ENCODE assay signal across 8 mouse cellular contexts in the genomic region with DNA sequence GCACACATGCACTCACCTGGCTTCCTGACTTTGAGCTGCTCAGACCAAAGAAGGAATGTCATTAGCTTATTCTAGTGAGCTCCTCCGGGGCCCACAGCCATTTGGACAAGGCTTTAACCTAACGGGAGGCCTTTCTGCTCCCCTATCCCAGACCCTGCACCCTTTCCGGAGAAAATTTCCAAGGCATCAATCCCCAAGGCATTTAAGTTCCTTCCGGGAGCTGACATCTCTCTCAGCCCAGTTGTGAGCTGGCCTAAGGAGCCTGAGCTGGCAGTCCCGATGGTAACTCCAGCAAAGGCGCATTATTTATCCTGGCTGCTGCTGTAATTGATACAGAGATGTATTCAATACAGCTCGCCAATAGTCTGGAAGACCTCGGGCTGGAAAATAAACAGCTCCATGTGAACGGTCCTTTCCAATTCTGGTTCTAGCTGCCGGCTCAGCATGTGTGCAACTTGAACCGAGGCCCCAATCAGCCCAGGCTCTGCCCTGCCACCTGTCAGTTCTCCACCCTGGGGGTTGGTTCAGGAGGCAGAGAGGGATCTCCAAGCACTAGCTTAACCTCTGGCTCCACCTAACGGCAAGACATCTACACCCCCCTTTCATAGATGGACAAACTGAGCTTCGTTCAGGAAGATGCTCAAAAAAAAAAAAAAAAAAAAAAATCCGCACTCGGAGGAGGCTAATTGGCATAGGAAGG. TPM values are rescaled to one million over a fixed set of nuclear protein-coding genes. Genes with fewer than 3 reads are reported as not detected.
DNase-seq lines count a peak whose midpoint lies in the region; ATAC-seq and TF ChIP-seq lines count a peak whose summit lies in the region.

No protein-coding gene starts in this region.

- WGBS in heart, adult 2 months = 22% methylated on average over 15 of the region's 15 CpGs
- WGBS in liver, embryonic 11.5 days = 26% methylated on average over 15 of the region's 15 CpGs
- 54% methylated on average over 15 of the region's 15 CpGs for WGBS in thymus, adult 2 months

- peak; percentile 72 for TF ChIP-seq EP300 in heart, adult 2 months (IDR thresholded peaks at IDR 0.05; ENCODE audit: insufficient read depth, low read depth, low read length)

- 0 out of 2 replicates have a peak, but pooled peaks have one; percentile 19 for TF ChIP-seq POLR2A in heart, adult 2 months (IDR thresholded peaks at IDR 0.05; ENCODE audit: insufficient read depth, low read depth, low read length)
- TF ChIP-seq POLR2A in thymus, adult 2 months (IDR thresholded peaks at IDR 0.05; ENCODE audit: control insufficient read depth, extremely low read depth, insufficient read depth, low read length, poor library complexity) = no peak

- DNase-seq in urinary bladder, postnatal 14 days (ENCODE audit: low spot score) = peak; percentile 38
- DNase-seq in urinary bladder, postnatal 36 days (ENCODE audit: low spot score in 2 of 2) = no peak
- peak; percentile 76 for DNase-seq in embryo, embryonic 11 days
- peak; percentile 74 to 80 for DNase-seq in heart, adult 2 months
- DNase-seq in kidney, adult 8-10 months = peak; percentile 64 to 69
- peak; percentile 67 for DNase-seq in liver, embryonic 11.5 days (ENCODE audit: low spot score)
- peak; percentile 50 for DNase-seq in thymus, adult 2 months

- H3K4me2 ChIP-seq in liver, embryonic 11.5 days = peak overlapping the region; percentile 97

- intact Hi-C loops in heart, adult 2 months (cut with DNase I) = loop anchor here (1.0 to 5.0 kb wide), 3 partner anchors 23 to 77 kb away; no protein-coding TSS in a partner anchor

- TF ChIP-seq CTCF in heart, adult 2 months (IDR thresholded peaks at IDR 0.05) = peak; percentile 76
- TF ChIP-seq CTCF in thymus, adult 2 months (IDR thresholded peaks at IDR 0.05; ENCODE audit: borderline replicate concordance, control insufficient read depth, extremely low read depth, insufficient read depth, low read length, poor library complexity) = no peak

- peak; percentile 86 for ATAC-seq in liver, embryonic 11.5 days (replicated peaks; ENCODE audit: low FRiP score)
- ATAC-seq in monocyte, adult 5-6 weeks (replicated peaks; ENCODE audit: insufficient number of reproducible peaks, low FRiP score, low TSS enrichment, poor library complexity, severe bottlenecking) = peak; percentile 65

- peak overlapping the region; percentile 86 for H3K4me3 ChIP-seq in heart, adult 2 months
- peak overlapping the region; percentile 78 for H3K4me3 ChIP-seq in liver, embryonic 11.5 days (ENCODE audit: low read depth, low read length)
- H3K4me3 ChIP-seq in thymus, adult 2 months (ENCODE audit: control insufficient read depth, insufficient read depth, low read length) = no peak overlapping the region

- peak overlapping the region; percentile 87 for H3K27ac ChIP-seq in heart, adult 2 months
- H3K27ac ChIP-seq in liver, embryonic 11.5 days (ENCODE audit: low read depth, low read length) = peak overlapping the region; percentile 77
- no peak overlapping the region for H3K27ac ChIP-seq in thymus, adult 2 months (ENCODE audit: control insufficient read depth, insufficient read depth, low read length)

- no peaks in the 10 kb centered on the region for H3K9me3 ChIP-seq in liver, embryonic 11.5 days (ENCODE audit: control insufficient read depth, low read length)

- no peaks in the 10 kb centered on the region for H3K79me2 ChIP-seq in heart, adult 2 months (replicated peaks; ENCODE audit: control insufficient read depth, insufficient read depth, low read length)

- H3K27me3 ChIP-seq in heart, adult 2 months (ENCODE audit: control insufficient read depth, insufficient read depth, low read length) = no peaks in the 10 kb centered on the region
- no peaks in the 10 kb centered on the region for H3K27me3 ChIP-seq in liver, embryonic 11.5 days (replicated peaks; ENCODE audit: control insufficient read depth, insufficient read depth, low read length)
- no peaks in the 10 kb centered on the region; the same call in 1 of the 2 replicates for H3K27me3 ChIP-seq in thymus, adult 2 months (ENCODE audit: control insufficient read depth, insufficient read depth, low read length)

- peaks cover 2% of the 10 kb centered on the region; the same call in 1 of the 2 replicates for H3K36me3 ChIP-seq in heart, adult 2 months (ENCODE audit: control insufficient read depth, insufficient read depth, low read length)
- no peaks in the 10 kb centered on the region for H3K36me3 ChIP-seq in liver, embryonic 11.5 days (ENCODE audit: control insufficient read depth, insufficient read depth, low read length)
- H3K36me3 ChIP-seq in thymus, adult 2 months (ENCODE audit: control insufficient read depth, insufficient read depth, low read length) = no peaks in the 10 kb centered on the region

- peaks cover 12% of the 10 kb centered on the region for H3K4me1 ChIP-seq in heart, adult 2 months (ENCODE audit: control insufficient read depth, insufficient read depth, low read length)
- H3K4me1 ChIP-seq in liver, embryonic 11.5 days (replicated peaks; ENCODE audit: control insufficient read depth, insufficient read depth, low read length) = peaks cover 42% of the 10 kb centered on the region
- H3K4me1 ChIP-seq in thymus, adult 2 months (replicated peaks; ENCODE audit: control insufficient read depth, insufficient read depth, low read length) = peaks cover 11% of the 10 kb centered on the region; the same call in 1 of the 2 replicates

- H3K9ac ChIP-seq in heart, adult 2 months (ENCODE audit: low read depth, low read length) = peak overlapping the region; percentile 77
- H3K9ac ChIP-seq in liver, embryonic 11.5 days (ENCODE audit: low read depth, low read length) = peak overlapping the region; percentile 77

RNA-seq across cellular contexts. Expression of a gene that starts 1.0 kb away (rescaled TPM):
- 10 to 100 TPM; 21.9 to 25.4 TPM for total RNA-seq in heart, adult 2 months (2021)
- 17.5 and 19.4 TPM in 2 replicates for polyA plus RNA-seq in heart, adult 2 months (2012; rRNA removed)
- polyA plus RNA-seq in liver, embryonic 11.5 days (2014; fragmentation: Nextera tagmentation; extraction: Ambion mirVana) = 24.6 and 28.1 TPM in 2 replicates
- 3.8 to 9.4 TPM (median 6.3 TPM) in 3 replicates for total RNA-seq in monocyte, adult 5-6 weeks (2017)
- 4.1 and 5.3 TPM in 2 replicates for polyA plus RNA-seq in thymus, adult 2 months (2012; rRNA removed)

RNA-seq across cellular contexts. Expression of a gene that starts 27.3 kb away (rescaled TPM):
- 10 to 100 TPM; 14.6 to 16.0 TPM for total RNA-seq in heart, adult 2 months (2021)
- polyA plus RNA-seq in heart, adult 2 months (2012; rRNA removed) = 8.9 and 24.1 TPM in 2 replicates
- 7.2 TPM in 2 replicates for polyA plus RNA-seq in liver, embryonic 11.5 days (2014; fragmentation: Nextera tagmentation; extraction: Ambion mirVana)
- total RNA-seq in monocyte, adult 5-6 weeks (2017) = 40.6 to 56.0 TPM (median 54.3 TPM) in 3 replicates
- polyA plus RNA-seq in thymus, adult 2 months (2012; rRNA removed) = 6.3 and 6.8 TPM in 2 replicates

Comparison
In these comparisons a context has a peak if more than half of its experiments do, and no peak if none do; other contexts are left out.
1. DNase-seq: peak in urinary bladder, postnatal 14 days (single experiment), embryo, embryonic 11 days (single experiment), heart, adult 2 months (2 of 2), kidney, adult 8-10 months (2 of 2), liver, embryonic 11.5 days (single experiment) and thymus, adult 2 months (single experiment); none in urinary bladder, postnatal 36 days (0 of 2).